Mouse (Mus musculus) megakaryocyte-erythroid progenitor cell, adult 5-6 weeks (primary cell): ENCODE data around the gene Tcf7l2. TPM values are rescaled to one million over a fixed set of nuclear protein-coding genes. Genes with fewer than 3 reads are reported as not detected.

Source experiments
- ATAC-seq: replicated peaks from 2 replicates; pipeline ENCODE4 v1.8.0; 2016; ENCODE audit warnings: mild to moderate bottlenecking, inconsistent platforms; ENCODE audit not compliant: severe bottlenecking, poor library complexity, low FRiP score, low TSS enrichment
- total RNA-seq, 2 experiments: library from RNA; stranded (forward) in 1 of 2; stranded (reverse) in 1 of 2; fragments of 200-1000, 215-1000 nt in 1 of 2; fragments of >200 nt in 1 of 2; fragmentation: Nextera tagmentation in 1 of 2; gene quantifications; 2 replicates each; pipeline ENCODE4 v1.2.3; 2014 to 2017

Tcf7l2 gene
- total RNA-seq, 2 experiments from 2014 or later = 1.9 to 6.4 TPM

DNA sequence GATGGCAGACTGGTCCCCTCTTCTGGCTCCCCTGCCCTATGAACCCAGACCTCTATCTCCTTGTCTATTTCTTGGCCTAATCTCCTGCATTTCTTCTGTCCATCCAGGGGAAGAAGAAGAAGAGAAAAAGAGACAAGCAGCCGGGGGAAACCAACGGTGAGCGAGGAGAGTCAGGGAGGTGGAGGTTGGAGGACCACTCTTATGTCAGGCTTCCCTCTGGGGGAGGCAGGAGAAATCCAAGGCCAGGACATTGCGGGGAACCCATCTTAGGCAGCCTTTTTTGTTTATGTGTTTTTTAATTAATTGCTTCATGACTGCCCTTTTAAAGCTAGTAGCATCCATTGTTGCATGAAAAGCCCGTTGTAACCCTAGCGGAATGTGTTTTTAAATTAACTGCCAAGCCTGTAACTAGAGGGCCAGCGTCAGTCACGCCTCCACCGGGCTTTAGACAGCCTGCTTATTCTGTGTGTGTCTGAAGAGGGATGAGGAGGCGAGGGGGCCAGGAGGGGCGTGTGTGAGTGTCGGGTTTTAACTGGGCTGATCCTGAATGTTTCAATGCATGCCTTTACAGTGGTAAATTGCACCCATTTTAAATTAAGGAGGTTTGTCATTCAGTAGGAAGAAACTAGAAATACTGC is 182.3 kb downstream of the Tcf7l2 start:
- ATAC-seq = no peak

GRCm38 (mm10) chr19:55924800-55925199 is 183.2 kb downstream of the Tcf7l2 start:
- no peak for ATAC-seq

- ATAC-seq = peak; percentile 69; the same call in 1 of the 2 replicates
Observed at GRCm38 (mm10) chr19:55925425-55925803, 183.8 kb downstream of the Tcf7l2 start.

DNA sequence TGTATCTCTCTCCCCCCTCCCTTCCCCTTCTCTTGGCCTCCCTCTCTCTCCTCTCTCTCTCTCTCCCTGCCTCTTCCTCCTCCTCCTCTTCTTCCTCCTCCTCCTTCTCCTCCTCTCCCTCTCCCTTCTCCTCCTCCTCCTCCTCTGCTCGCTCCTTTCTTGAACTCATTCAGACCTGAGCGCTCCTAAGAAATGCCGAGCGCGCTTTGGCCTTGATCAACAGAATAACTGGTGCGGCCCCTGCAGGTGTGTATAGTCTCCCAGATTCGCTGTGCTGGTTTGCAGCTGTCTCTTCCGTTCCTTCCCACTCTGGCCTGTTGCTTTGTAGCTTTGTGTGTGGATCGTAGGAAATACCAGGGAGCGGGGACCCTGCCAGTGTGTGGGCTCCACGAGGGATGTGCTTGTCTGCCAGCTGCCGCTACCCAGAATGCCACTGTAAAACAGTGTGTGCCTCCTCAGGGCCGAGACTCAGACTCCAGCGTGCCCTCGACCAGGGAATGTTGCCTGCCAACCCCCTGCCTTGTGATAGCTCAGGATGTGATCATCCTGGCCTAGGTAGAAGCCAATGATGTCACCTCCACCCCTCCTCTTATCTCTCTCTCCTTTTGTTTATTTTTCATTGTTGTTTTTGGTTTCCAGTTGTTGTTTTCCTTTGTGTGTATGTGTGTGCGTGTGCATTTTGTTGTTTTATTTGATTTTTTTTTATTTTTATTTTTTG is 184.3 kb downstream of the Tcf7l2 start:
- peak; percentile 46; the same call in 1 of the 2 replicates for ATAC-seq

DNA sequence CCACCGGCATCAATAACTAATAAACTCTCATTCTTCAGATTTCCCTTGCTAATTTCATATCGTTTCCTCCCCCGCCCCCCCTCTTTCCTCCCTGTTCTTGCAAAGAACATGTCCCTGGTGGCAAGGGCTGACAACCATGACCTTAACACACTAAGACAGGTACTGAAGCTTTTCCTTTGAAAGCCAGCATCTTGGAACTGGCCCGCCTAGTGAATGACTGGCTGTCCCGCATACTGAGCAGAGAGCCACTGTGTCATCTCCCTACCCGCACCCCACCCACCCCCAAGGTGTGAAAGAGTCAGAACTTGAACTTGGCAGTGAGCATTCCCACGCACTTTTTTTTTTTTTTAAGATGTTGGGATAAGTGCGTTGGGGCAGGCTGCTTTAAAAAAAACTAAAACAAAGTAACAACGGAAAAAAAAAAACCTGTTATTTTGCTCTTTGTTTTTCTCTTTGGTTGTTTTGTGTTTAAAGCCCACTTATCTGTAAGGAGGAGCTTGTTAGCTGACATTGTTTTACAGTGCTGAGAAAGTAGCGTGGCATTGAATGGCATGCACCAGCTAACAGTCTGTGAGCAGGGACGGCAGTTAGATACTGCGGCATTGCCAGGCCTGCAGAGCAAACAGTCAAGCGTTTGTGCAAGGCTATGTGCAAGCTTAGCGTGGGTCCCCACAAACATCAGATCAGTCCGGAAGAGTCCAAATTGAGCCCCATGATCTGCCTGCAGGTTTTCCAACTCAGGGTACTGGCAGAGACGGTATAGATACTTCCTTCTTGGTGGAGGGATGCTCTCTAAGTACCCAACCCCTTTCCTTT is 185.4 kb downstream of the Tcf7l2 start:
- ATAC-seq = no peak

DNA sequence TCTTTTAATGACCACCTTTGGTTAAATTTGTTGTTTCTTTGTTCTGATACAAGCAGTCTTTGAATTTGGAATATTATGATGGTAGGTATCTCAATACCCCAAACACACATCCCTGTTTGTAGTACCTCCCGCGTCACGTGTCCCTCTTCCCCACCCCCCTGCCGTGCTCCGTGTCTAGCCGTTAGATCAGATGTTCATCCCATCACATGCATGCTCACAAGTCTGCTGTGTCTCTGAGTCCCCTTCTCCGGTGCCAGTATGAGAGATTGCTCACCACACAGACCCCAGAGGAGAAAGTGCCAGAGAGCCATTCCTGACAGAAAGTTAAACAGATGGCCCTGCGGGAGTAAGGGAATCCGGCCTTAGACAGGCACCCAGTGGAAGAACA is 186.0 kb downstream of the Tcf7l2 start:
- no peak for ATAC-seq

- no peak for ATAC-seq
Observed at GRCm38 (mm10) chr19:55928674-55929073, 187.1 kb downstream of the Tcf7l2 start.

GRCm38 (mm10) chr19:55931642-55932041 is 190.0 kb downstream of the Tcf7l2 start:
- ATAC-seq = no peak

GRCm38 (mm10) chr19:55933947-55934729 is 192.5 kb downstream of the Tcf7l2 start:
- ATAC-seq = no peak

DNA sequence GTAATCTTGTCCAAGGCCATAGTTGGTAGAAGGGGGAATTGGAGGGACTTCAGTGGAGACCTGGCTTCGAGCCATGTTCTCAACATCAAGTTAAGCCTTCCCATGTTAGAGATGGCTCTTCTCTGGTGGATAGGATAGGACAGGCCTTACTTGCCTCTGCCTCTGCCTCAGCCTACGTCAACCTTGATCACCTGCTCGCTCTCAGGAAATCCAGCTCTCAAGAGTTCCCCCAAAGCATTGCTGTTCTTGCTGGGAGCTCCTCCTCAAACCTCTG is 193.0 kb downstream of the Tcf7l2 start:
- no peak for ATAC-seq

DNA sequence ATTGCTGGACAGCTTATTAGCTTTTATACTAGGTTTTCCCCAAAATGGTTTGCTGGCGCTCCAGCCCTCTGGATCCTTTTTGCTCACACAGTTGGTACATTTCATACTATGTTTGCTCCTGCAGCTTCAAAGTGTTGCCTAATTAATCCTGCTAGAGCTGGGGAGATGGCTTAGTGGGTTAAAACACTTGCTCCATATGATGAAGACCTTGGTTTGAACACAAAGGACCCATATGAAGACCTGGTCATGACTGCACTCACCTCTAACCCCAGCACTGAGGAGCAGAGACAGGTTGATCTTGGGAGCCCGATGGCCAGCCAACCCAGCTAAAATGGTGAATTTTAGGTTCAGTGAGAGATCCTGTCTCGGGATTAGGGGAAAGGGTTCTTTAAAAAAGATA is 195.4 kb downstream of the Tcf7l2 start:
- no peak for ATAC-seq

- ATAC-seq = peak; percentile 76
Observed at GRCm38 (mm10) chr19:55938254-55939046, 196.8 kb downstream of the Tcf7l2 start.

GRCm38 (mm10) chr19:55939090-55939489 is 197.5 kb downstream of the Tcf7l2 start:
- ATAC-seq = no peak

GRCm38 (mm10) chr19:55939719-55940118 is 198.1 kb downstream of the Tcf7l2 start:
- no peak for ATAC-seq

DNA sequence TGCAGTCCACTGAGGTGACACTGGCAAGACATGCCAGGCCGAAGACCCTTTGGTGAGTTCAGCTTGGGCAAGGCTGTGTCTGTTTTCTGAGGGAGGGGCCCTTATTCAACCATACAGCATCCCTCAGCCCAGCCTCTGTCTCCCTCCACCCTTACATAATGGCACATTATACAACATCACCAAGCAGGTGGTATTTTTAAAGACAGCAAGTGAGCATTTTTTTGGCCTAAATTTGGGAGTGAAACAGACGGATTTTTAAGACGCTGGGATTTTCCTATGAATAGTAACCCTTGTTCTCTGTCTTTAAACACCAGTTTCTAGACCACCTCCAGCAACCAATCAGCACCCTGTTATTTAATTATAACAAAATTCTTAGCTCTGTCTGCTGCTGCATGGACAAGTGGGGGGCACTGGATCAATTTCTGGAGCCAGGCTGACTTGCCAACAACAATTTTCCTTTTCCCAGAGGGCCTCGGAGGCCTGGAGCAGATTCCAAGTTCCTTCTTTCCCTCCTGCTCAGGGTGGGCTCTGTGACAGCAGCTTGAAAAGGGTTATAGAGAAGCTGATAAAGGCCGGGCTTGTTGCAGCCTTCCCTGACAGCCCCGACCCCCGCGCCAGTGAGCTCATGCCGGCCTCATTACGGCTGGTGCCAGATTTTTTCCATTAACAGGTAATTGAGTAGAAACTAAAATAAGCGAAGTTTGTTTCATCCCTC is 199.1 kb downstream of the Tcf7l2 start:
- no peak for ATAC-seq

GRCm38 (mm10) chr19:55941253-55942125 is 199.9 kb downstream of the Tcf7l2 start:
- ATAC-seq = peak; percentile 72

DNA sequence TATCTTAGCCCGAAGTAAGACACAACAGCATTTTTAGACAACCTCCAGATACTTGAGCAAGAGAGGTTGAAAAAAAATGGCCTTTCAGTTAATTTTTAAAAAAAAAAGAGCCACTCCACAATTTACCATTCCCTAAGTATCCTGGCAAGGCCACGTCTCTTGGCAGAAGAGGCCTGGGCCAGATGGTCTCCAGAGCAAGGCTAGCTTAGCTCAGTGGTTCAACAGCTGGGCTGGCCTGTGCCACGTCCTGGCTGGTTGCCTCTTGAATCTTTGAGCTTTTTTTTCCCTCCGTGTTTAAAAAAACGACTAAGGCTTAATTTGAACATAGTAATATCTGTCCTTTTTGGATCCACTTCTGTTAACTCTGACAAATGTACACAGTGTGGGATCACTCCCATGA is 209.8 kb downstream of the Tcf7l2 start:
- ATAC-seq = no peak

DNA sequence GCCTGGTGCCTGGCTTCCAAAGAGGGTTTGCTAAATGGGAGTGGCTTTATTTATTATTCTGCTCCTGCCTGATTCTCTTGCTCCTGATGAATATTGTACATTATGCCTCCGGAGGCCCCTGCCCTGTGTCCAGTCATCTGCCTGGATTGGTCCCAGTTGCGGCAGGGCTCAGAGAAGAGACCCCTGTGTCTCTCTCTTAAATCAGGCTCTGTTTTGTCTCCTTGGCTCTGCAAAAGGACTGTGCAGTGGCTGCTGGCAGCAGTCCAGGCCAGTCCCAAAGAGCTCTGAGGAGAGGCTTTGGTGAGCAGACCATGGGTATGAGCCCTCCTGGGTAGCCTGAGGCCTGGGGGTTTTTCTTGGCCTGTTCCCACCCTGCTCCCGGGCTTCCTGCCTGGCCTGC is 211.6 kb downstream of the Tcf7l2 start:
- ATAC-seq = no peak
